Mouse (Mus musculus) bone marrow macrophage, adult 2 months (primary cell): ENCODE data around the gene Hist1h3g.

Experiments used
- CTCF ChIP-seq: IDR thresholded peaks from 2 replicates; pipeline ENCODE4 v1.5.1; 2012; ENCODE audit warnings: low read depth, mild to moderate bottlenecking, low read length, moderate library complexity
- POLR2A ChIP-seq: IDR thresholded peaks from 2 replicates; pipeline ENCODE4 v1.6.1; 2012; ENCODE audit warnings: mild to moderate bottlenecking, low read depth, low read length, borderline replicate concordance

- TF ChIP-seq CTCF (no peak), POLR2A (no peak)
Measured at GRCm38 (mm10) chr13:23576351-23576881, 41.2 kb downstream of the Hist1h3g start.
